Mouse (Mus musculus) CD8-positive naive resting alpha-beta T cell, adult 2 months (primary cell): Measurements from ENCODE around the gene Aqp9.

Source experiments
- DNase-seq, 2 experiments: peaks; one replicate each; pipeline ENCODE4 v3.0.0; 2022; ENCODE audit warnings: low read depth in 2 of 2, low spot score in 2 of 2

The Aqp9 gene

DNA sequence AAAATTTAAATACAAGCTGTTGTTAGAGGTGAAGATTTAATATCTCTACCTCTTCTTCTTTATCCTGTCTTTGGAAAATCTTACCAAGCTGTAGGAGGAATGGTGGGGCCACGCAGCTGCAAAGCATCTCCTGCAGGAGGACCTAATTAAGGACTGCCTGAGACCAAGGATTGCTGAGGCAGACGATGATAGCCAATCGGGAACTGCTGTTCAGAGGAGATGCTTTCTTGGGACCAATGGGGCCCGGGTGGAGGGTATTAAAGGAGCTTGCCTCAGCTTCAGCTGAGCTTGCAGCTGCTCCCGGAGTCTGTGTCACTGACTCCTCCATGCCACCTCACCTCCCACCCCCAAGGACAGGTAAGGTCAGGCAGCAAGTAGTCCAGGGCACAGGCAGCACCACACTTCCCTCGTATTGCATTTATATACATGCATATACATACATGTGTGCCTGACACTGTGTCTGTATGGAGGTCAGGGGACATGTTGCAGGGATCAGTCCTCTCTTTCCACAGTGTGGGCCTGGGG is 99.6 kb downstream of the Aqp9 start:
- DNase-seq = no peak

DNA sequence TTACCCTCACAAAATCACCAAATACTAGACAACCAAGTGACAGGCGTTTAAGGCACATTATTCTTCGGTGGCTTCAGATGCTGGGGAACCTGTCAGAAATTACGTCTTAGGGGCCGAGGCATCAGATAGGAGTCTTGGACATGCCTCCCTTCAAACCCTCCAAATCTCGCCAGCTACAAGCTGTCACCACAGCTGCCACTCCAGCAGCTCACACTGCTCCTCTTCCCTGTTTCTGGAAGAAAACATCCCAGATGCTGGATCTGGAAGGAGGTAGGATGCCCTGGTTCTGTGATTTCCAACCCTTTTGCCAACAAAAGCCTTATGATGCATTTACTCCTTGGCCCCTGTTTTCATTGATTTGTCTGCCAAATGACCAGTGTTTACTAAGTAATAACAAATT is 101.3 kb downstream of the Aqp9 start:
- DNase-seq = no peak

- DNase-seq = no peak
Observed at GRCm38 (mm10) chr9:71066491-71066890, 102.0 kb downstream of the Aqp9 start.

DNA sequence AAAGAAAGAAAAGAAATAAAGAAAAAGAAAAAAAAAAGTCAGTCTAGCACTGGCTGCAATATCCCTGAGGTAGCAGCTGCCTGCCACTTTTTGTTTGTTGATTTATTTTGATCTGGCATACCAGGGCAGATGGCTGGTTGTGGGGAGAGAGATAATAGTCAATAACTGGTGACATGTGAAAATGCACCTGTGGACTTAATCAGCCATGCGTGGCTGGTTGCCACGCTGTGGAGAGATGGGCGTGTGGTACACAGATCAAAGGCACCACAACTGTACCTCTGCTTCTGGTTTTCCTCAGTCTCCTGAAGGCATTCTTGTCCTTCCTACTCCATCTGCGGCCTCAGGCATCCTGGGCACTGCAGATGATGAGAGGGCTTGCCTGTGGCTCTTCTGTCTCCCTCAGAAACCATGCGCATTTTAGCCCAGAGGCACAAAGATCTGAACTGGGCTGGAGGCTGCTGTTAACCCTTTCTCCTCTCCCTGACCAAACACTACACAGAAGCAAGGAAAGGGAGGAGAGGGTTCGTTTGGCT is 103.1 kb downstream of the Aqp9 start:
- no peak for DNase-seq

DNA sequence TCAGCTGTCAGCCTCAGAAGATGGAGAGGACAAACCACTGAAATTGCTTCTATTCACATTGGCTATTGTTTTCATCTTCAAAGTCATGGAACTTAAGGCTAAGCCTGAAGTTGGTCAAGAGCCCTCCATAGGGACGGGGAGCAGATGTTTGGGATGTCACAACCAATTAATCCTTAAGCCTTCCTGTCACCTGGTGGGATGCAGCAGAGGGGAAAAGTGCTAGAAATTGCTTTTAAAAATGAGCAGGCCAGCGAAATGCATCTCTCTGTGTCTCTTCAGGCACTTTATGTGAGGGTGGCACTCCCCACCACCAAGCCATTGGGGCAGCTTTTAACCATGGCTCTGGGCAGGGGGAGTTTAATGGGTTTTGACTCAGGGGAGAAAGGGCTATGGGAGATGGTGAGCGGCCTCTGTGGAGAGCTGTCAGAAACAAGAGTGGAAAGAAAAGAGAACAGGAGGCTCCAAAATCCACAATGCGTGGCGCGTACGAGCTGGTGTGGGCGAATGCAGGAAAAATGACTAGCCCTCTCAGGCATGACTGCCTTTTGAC is 104.1 kb downstream of the Aqp9 start:
- DNase-seq = no peak

DNA sequence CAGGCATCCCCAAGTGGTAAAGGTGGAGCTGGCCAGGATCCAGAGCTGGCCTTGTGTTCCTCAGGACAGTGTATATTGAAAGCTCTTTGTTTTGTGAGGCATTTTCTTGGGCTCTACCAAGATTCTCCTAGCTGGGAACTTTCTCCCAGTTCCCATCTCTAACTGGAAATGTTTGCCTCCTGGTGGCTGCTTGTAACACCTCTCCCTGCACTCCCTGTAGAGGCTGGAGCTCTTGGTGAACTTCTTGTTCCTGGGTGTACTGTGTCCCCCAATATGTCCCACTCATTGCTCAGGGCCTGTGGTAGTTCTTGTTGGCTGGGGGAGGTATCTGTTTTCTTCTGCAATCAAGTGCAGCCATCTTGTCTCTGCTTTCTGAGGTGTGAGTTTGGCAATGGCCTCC is 104.9 kb downstream of the Aqp9 start:
- no peak for DNase-seq

DNA sequence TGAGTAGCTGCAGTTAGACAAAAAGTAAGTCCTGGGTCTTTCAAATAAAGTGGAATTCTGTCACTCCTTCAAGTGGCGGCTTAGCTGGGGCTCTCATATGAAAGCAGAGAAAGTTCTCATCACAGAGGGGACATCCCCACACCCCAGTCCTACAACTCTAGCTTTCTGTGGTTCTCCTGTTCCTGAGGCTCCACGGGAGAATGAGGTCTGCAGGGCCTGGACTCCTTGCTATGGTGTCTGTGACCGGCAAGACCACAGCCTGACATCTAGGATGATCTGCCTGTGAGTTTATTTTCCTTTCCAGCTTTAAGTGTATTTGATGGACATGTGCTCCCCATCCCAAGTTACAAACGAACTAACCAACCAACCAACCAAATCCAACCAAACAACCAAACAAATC is 105.5 kb downstream of the Aqp9 start:
- DNase-seq = no peak

GRCm38 (mm10) chr9:71062301-71062700 is 106.2 kb downstream of the Aqp9 start:
- DNase-seq = no peak
